Mouse (Mus musculus) hindbrain, embryonic 14.5 days (tissue): ENCODE measurements around the gene Gm11549. TPM values are rescaled to one million over a fixed set of nuclear protein-coding genes. Genes with fewer than 3 reads are reported as not detected.

ENCODE experiments used
- ATAC-seq: fragments of 200-750 bp; cut with Nextera tagmentation; 2 replicates; pipeline ENCODE4 v1.8.0; 2017; ENCODE audit warnings: moderate number of reproducible peaks, mild to moderate bottlenecking, moderate TSS enrichment, moderate library complexity; ENCODE audit not compliant: low FRiP score
- DNase-seq: peaks from one replicate; pipeline ENCODE4 v3.0.0-alpha.2; 2015; ENCODE audit warnings: low spot score
- H3K27ac ChIP-seq: fragments of 300-500 bp; sonication (generic); 2 replicates; pipeline ENCODE4 v1.5.1; 2014; ENCODE audit warnings: mild to moderate bottlenecking, moderate library complexity
- H3K27me3 ChIP-seq: fragments of 300-500 bp; sonication (generic); 2 replicates; pipeline ENCODE4 v1.6.1; 2014; ENCODE audit warnings: mild to moderate bottlenecking, low read length, mixed read lengths; ENCODE audit not compliant: control insufficient read depth, insufficient read depth
- H3K36me3 ChIP-seq: fragments of 300-500 bp; sonication (generic); replicated peaks from 2 replicates; pipeline ENCODE4 v1.6.1; 2014; ENCODE audit not compliant: control insufficient read depth, insufficient read depth
- H3K4me1 ChIP-seq: fragments of 300-500 bp; sonication (generic); replicated peaks from 2 replicates; pipeline ENCODE4 v1.6.1; 2014; ENCODE audit warnings: antibody characterized with exemption, low read length, mixed read lengths; ENCODE audit not compliant: control insufficient read depth, insufficient read depth
- H3K4me2 ChIP-seq: fragments of 300-500 bp; sonication (generic); replicated peaks from 2 replicates; pipeline ENCODE4 v1.6.1; 2014; ENCODE audit warnings: mild to moderate bottlenecking, moderate library complexity
- H3K4me3 ChIP-seq: fragments of 300-500 bp; sonication (generic); replicated peaks from 2 replicates; pipeline ENCODE4 v1.5.1; 2014; ENCODE audit warnings: mild to moderate bottlenecking, low read length
- H3K9ac ChIP-seq: fragments of 300-500 bp; sonication (generic); 2 replicates; pipeline ENCODE4 v1.6.1; 2014
- H3K9me3 ChIP-seq: fragments of 300-500 bp; sonication (generic); 2 replicates; pipeline ENCODE4 v1.6.1; 2016; ENCODE audit warnings: low read length; ENCODE audit not compliant: control insufficient read depth
- WGBS: fragments of 180-500 bp; shearing (Covaris S2); extraction: QIAGEN DNeasy Blood & Tissue Kit; methylation state at CpG from one replicate; pipeline ENCODE4 v1.1.7; 2014; 5-methylcytosine and 5-hydroxymethylcytosine counted together
- polyA plus RNA-seq: library from polyadenylated mRNA; unstranded; fragments of >200 nt; fragmentation: Nextera tagmentation; extraction: Ambion mirVana; gene quantifications from 2 replicates; pipeline ENCODE4 v1.2.1, GENCODE M21; 2014

The Gm11549 gene
- polyA plus RNA-seq, 1 experiment from 2014 or later = 0.20 TPM

DNA sequence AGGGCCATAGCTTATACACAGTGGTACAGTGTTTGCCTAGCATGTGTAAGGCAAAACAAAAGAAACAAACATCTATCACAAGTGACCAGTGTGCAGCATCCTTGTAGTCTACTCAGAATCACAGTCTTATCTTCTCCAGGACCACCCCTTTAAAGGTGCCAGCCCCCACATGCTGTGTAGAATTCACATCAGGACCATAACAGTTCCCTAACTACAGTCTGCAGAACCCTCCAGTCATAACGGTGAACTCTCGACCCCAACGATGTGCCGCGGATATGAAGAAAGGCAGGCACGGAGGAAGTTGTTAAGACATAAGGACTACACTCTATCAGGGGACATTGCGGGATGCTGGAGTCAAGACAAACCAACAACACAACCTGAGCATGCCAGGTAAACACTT lies 22.2 kb downstream of the Gm11549 start:
- Histone ChIP-seq H3K9ac (no peak overlapping the region), H3K36me3 (no peaks in the 10 kb centered on the region), H3K9me3 (no peaks in the 10 kb centered on the region), H3K4me3 (no peak overlapping the region), H3K4me2 (no peak overlapping the region), H3K27ac (no peak overlapping the region), H3K4me1 (no peaks in the 10 kb centered on the region), H3K27me3 (no peaks in the 10 kb centered on the region)
- 97% methylated on average over 7 of the region's 7 CpGs for WGBS
- DNase-seq = no peak
- ATAC-seq = no peak

DNA sequence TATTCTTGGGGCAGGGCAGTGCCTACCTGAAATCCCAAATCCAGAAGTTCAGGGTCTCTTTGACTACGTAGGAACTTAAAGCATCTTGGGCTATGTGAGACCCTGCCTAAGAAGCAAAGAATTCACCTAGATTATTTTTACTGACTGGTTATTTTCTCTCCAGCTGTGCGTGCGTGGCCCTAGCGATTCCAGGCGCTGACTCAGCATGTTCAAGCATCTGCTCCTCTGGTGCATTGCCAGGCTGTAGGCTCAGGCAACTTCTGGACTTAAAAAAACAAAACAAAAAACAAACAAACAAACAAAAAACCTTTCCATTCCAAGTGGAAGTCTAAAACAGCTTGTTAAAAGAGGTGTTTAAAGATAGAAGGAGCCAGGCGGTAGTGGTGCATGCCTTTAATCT lies 23.4 kb downstream of the Gm11549 start:
- no peak overlapping the region for H3K4me3 ChIP-seq
- H3K36me3 ChIP-seq = no peaks in the 10 kb centered on the region
- H3K9ac ChIP-seq = no peak overlapping the region
- no peak overlapping the region for H3K27ac ChIP-seq
- WGBS = 85% methylated on average over 6 of the region's 6 CpGs
- H3K4me2 ChIP-seq = no peak overlapping the region
- no peaks in the 10 kb centered on the region for H3K9me3 ChIP-seq
- H3K27me3 ChIP-seq = no peaks in the 10 kb centered on the region
- DNase-seq = no peak
- ATAC-seq = no peak
- no peaks in the 10 kb centered on the region for H3K4me1 ChIP-seq

DNA sequence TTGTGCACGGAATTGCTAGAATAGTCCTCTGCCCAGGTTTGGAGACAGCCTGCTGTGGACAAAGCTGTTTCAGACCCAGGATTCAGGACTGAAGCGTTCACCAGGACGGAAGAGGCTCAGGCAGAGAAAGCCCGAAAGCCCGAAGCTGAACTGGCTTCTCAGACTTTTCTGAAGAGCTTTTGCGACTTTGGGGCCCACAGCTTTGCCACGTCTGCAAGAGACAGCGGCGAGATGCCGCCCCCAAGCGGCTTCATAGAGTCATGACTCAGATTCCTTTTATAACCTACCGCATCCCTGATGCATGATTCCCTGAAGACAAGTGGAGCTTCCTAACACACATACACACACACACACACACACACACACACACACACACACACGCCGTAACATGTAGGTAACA lies 24.9 kb downstream of the Gm11549 start:
- Histone ChIP-seq H3K4me2 (no peak overlapping the region), H3K36me3 (no peaks in the 10 kb centered on the region), H3K27ac (no peak overlapping the region), H3K4me1 (no peaks in the 10 kb centered on the region), H3K27me3 (no peaks in the 10 kb centered on the region), H3K9ac (no peak overlapping the region), H3K9me3 (no peaks in the 10 kb centered on the region), H3K4me3 (no peak overlapping the region)
- ATAC-seq (0 out of 2 replicates have a peak, but pooled peaks have one; percentile 25), DNase-seq (peak; percentile 80)
- WGBS = 22% methylated on average over 14 of the region's 14 CpGs

DNA sequence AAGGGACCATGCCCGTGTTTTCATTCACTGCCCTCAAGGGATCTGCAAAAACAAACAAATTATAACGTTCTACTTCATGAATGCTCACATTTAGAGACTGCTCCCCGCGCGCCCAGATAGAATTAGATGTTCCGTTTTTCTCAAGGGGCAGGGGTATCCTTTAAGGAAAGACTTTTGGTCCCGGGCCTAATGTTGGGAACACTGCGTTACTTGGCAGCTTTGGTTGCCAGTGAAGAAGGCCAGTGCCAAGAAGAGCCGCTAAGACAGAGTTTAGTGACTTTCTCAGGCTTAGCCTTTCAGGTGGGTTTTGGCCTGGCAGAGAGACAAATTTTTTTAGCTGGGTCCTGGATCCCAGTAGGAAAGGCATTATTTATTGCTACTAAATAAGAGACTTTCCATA lies 25.3 kb downstream of the Gm11549 start:
- no peaks in the 10 kb centered on the region for H3K4me1 ChIP-seq
- DNase-seq = no peak
- H3K9ac ChIP-seq = no peak overlapping the region
- ATAC-seq = no peak
- H3K27me3 ChIP-seq = no peaks in the 10 kb centered on the region
- no peak overlapping the region for H3K4me3 ChIP-seq
- H3K9me3 ChIP-seq = no peaks in the 10 kb centered on the region
- no peak overlapping the region for H3K27ac ChIP-seq
- H3K4me2 ChIP-seq = no peak overlapping the region
- H3K36me3 ChIP-seq = no peaks in the 10 kb centered on the region
- 86% methylated on average over 9 of the region's 9 CpGs for WGBS

DNA sequence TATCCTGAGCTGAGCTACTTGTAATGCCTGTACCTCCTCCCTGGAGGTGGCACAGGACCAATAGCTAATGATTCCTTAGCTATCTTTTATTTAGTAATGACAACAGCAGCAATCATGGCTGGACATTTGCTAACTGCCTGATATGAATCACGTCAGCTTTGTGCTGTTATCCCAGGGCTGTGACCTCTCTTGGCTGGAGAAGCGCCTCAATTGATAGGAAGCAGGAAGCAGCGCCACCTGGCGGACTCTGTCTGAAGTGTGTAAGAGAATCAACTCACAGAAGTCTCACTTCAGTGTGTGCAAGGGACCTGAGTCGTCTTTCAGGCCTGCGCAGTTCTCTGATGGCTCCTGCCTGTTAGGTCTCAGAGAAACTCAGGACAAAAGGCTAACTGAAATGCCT lies 26.2 kb downstream of the Gm11549 start:
- no peak overlapping the region for H3K4me3 ChIP-seq
- no peak overlapping the region for H3K9ac ChIP-seq
- DNase-seq (peak; percentile 92), ATAC-seq (peak; percentile 68)
- no peak overlapping the region for H3K4me2 ChIP-seq
- 11% methylated on average over 6 of the region's 6 CpGs for WGBS
- H3K27me3 ChIP-seq = no peaks in the 10 kb centered on the region
- no peaks in the 10 kb centered on the region for H3K36me3 ChIP-seq
- H3K4me1 ChIP-seq = no peaks in the 10 kb centered on the region
- no peak overlapping the region for H3K27ac ChIP-seq
- H3K9me3 ChIP-seq = no peaks in the 10 kb centered on the region

DNA sequence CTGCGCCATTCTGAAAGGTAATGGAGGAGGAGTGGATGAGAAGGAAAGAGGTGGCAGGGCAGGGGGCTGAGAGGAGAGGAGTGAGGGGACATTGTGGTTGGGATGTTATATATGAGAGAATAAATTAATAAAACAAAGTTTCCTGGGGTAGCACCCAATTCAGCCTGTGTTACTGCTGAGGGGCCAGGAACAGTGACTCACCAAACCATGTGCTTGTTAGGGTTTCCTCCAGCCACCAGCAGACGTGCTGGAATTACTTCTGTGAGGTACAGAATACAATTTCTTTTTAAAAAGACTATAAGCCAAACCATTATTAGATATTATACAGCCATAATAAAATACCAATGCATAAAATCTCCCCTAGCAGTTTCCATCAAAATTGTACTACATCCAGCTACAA lies 27.0 kb downstream of the Gm11549 start:
- Histone ChIP-seq H3K27ac (no peak overlapping the region), H3K4me3 (no peak overlapping the region), H3K9me3 (no peaks in the 10 kb centered on the region), H3K36me3 (no peaks in the 10 kb centered on the region), H3K9ac (no peak overlapping the region), H3K4me2 (no peak overlapping the region), H3K27me3 (no peaks in the 10 kb centered on the region), H3K4me1 (no peaks in the 10 kb centered on the region)
- no peak for ATAC-seq
- WGBS = 81% methylated on average over 2 of the region's 2 CpGs
- DNase-seq = no peak

DNA sequence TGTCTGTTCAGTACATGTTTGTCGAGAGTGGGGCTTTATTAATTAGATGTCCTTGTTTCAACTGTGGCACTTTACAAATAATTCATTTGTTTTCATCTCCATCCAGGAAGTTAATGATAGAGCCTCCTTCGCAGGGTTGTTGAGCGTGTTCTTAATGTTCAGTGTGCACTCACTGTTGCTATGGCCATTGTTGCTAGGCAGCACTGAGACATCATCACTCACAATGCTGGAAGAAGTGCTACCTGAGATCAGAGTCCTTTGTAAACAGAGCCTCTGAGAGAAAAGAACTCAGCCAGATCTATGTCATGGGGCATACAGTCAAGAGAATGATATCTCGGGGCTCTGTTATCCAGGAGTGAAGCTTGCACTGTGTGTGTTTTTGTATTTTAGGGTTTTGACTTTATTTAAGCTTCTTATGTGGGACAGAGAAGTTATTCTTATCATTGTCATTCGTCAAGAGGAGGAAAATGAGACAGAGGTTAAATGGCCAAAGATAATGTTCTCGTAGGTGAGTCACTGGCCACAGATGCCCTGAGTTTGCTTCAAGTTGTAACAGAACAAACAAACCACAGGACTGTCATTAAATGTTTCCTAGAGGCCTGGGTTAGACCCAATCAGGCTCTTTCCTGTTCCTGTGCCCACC lies 27.9 kb downstream of the Gm11549 start:
- DNase-seq (no peak), ATAC-seq (peak; percentile 29; the same call in 1 of the 2 replicates)
- H3K9me3 ChIP-seq = no peaks in the 10 kb centered on the region

DNA sequence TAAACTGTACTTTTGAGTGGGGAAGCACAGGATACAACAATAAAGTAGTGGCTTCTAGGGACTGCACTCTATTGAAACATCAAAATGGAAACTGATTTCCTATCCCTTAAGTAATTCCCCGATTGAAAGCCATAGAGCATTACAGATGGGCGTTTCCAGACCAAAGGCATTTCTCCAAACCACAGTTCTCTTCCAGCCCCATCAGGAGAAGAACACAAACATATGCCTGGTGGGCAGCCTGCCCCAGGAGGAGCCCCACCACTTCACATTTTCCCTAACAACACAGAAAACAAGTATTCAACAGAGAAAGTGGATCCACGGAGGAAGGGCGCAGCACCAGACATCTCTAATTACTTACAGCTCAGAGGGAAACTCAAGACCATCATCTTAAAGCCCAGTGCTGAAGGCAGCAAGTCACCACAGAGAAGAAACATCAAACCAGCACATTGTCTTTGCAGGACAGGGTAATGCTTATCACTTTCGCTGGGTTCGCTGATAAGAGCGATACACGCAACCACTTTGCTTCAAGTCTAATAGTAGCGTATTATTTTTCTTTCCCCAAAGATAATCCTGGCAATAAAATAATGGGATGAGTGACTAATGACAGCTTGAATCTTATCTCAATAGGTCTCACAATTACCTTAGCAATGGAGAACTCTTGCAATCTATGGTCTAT lies 28.8 kb downstream of the Gm11549 start:
- Histone ChIP-seq H3K27ac (no peak overlapping the region), H3K4me2 (no peak overlapping the region), H3K4me1 (no peaks in the 10 kb centered on the region), H3K9ac (no peak overlapping the region), H3K9me3 (no peaks in the 10 kb centered on the region), H3K36me3 (no peaks in the 10 kb centered on the region), H3K4me3 (no peak overlapping the region), H3K27me3 (no peaks in the 10 kb centered on the region)
- ATAC-seq (no peak), DNase-seq (no peak)
- 84% methylated on average over 9 of the region's 9 CpGs for WGBS

More for the DNA sequence above, 27.9 kb downstream of the Gm11549 start:
- Histone ChIP-seq H3K4me3 (no peak overlapping the region), H3K9ac (no peak overlapping the region), H3K27me3 (no peaks in the 10 kb centered on the region), H3K4me1 (no peaks in the 10 kb centered on the region), H3K4me2 (no peak overlapping the region), H3K36me3 (no peaks in the 10 kb centered on the region), H3K27ac (no peak overlapping the region)
- WGBS = 65% methylated on average over 6 of the region's 6 CpGs

DNA sequence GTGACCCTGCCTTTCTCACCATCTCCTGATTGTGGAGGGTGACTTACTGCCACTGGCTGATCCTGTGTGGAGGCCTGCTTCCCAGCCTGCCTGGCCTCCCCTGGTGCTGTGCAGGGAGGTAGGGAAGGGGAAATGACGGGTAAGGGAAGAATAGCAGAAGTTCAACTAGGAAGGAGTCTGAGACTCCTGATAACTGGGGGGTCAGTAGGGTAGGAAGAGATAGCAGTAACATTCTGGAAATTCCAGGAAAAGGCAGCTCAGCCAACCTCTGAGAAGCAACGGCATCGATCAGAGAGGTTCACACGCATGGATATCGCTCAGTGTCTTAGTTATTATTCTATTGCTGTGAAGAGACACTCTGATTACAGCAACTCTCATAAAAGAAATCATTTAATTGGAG lies 30.1 kb downstream of the Gm11549 start:
- WGBS = 95% methylated on average over 5 of the region's 5 CpGs
- no peak for ATAC-seq
- H3K9ac ChIP-seq = no peak overlapping the region
- H3K27me3 ChIP-seq = no peaks in the 10 kb centered on the region
- no peak overlapping the region for H3K4me3 ChIP-seq
- no peaks in the 10 kb centered on the region for H3K4me1 ChIP-seq
- no peaks in the 10 kb centered on the region for H3K9me3 ChIP-seq
- H3K27ac ChIP-seq = no peak overlapping the region
- no peak for DNase-seq
- no peak overlapping the region for H3K4me2 ChIP-seq
- no peaks in the 10 kb centered on the region for H3K36me3 ChIP-seq

DNA sequence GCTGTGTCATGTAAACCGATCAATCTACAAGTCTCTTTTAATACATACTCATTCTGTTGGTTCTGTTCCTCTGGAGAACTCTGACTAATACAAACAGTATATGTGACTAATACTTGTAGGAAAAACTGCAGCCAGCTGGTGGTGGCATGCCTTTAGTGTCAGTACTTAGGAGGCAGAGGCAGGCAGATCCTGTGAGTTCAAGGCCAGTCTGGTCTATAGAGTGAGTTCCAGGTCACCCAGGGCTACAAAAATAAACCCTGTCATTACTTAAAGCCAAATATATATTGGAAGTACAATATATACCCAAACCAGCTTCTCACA lies 32.1 kb downstream of the Gm11549 start:
- no peaks in the 10 kb centered on the region for H3K4me1 ChIP-seq
- WGBS = 97% methylated on average over 1 of the region's 1 CpGs
- H3K9ac ChIP-seq = no peak overlapping the region
- no peaks in the 10 kb centered on the region for H3K9me3 ChIP-seq
- no peak overlapping the region for H3K4me3 ChIP-seq
- H3K27ac ChIP-seq = no peak overlapping the region
- H3K4me2 ChIP-seq = no peak overlapping the region
- ATAC-seq (no peak), DNase-seq (no peak)
- no peaks in the 10 kb centered on the region for H3K36me3 ChIP-seq
- no peaks in the 10 kb centered on the region for H3K27me3 ChIP-seq
